Mouse (Mus musculus): ENCODE measurements around the gene Acad12. TPM values are rescaled to one million over a fixed set of nuclear protein-coding genes. Genes with fewer than 3 reads are reported as not detected.
A peak's percentile ranks its signal among the peaks of the same experiment; 100 is the strongest.
"Not testable (repeated sequence)": the region's sequence is repeated elsewhere in the genome, so short reads cannot be mapped to it uniquely, and the experiment has no call there.

Acad12 gene
- total RNA-seq, 2 experiments from 2014 or later: 20.1 to 24.0 TPM

- DNase-seq: no peak
These were observed 6.7 kb downstream of the Acad12 start for GRCm38 (mm10) chr5:121612036-121612435.

GRCm38 (mm10) chr5:121609556-121610135 lies 9.1 kb downstream of the Acad12 start:
- DNase-seq: not testable (repeated sequence)

- peak; percentile 89 for DNase-seq
These were observed 12.6 kb downstream of the Acad12 start for GRCm38 (mm10) chr5:121606151-121606550.

GRCm38 (mm10) chr5:121603815-121604214 lies 14.9 kb downstream of the Acad12 start:
- DNase-seq: not testable (repeated sequence)

- DNase-seq: peak; percentile 94
These were observed 17.0 kb downstream of the Acad12 start for GRCm38 (mm10) chr5:121601547-121602299.

- DNase-seq: no peak
These were observed 19.7 kb downstream of the Acad12 start for GRCm38 (mm10) chr5:121598871-121599610.

- no peak for DNase-seq
These were observed 20.7 kb downstream of the Acad12 start for GRCm38 (mm10) chr5:121597991-121598537.

GRCm38 (mm10) chr5:121597332-121597731 lies 21.4 kb downstream of the Acad12 start:
- DNase-seq: no peak

GRCm38 (mm10) chr5:121596226-121596625 lies 22.5 kb downstream of the Acad12 start:
- no peak for DNase-seq

GRCm38 (mm10) chr5:121595758-121596157 lies 23.0 kb downstream of the Acad12 start:
- DNase-seq: no peak

- DNase-seq: no peak
These were observed 23.9 kb downstream of the Acad12 start for GRCm38 (mm10) chr5:121594714-121595313.

- peak; percentile 93 for DNase-seq
These were observed 25.0 kb downstream of the Acad12 start, which contains the start of gene Aldh2 for GRCm38 (mm10) chr5:121593451-121594401. Gene Aldh2, minus strand, starts transcription at chr5:121593824.

- DNase-seq: peak; percentile 53
These were observed 25.8 kb downstream of the Acad12 start for GRCm38 (mm10) chr5:121592816-121593407.

- peak; percentile 50 for DNase-seq
These were observed 26.5 kb downstream of the Acad12 start for GRCm38 (mm10) chr5:121592064-121592815.

GRCm38 (mm10) chr5:121591417-121592063 lies 27.2 kb downstream of the Acad12 start:
- peak; percentile 59 for DNase-seq

GRCm38 (mm10) chr5:121589928-121590327 lies 28.8 kb downstream of the Acad12 start:
- no peak for DNase-seq

- peak; percentile 63 for DNase-seq
These were observed 32.2 kb downstream of the Acad12 start for GRCm38 (mm10) chr5:121586400-121587039.

- DNase-seq: no peak
These were observed 33.0 kb downstream of the Acad12 start for GRCm38 (mm10) chr5:121585699-121586098.

- no peak for DNase-seq
These were observed 33.7 kb downstream of the Acad12 start for GRCm38 (mm10) chr5:121585005-121585404.
